Mouse (Mus musculus) kidney, embryonic 16.5 days (tissue): ENCODE measurements around the gene Cyp4f17. TPM values are rescaled to one million over a fixed set of nuclear protein-coding genes. Genes with fewer than 3 reads are reported as not detected.

Experiments
- polyA plus RNA-seq: library from polyadenylated mRNA; unstranded; fragments of >200 nt; fragmentation: Nextera tagmentation; extraction: Ambion mirVana; gene quantifications from 2 replicates; pipeline ENCODE4 v1.2.1, GENCODE M21; 2015

Gene Cyp4f17
- polyA plus RNA-seq, 1 experiment from 2014 or later, result 7.4 TPM

Other genes starting within 250 kb of the Cyp4f17 start
- gene Brd4, start 221.3 kb upstream of the Cyp4f17 start, polyA plus RNA-seq, result 84.5 and 99.3 TPM in 2 replicates
- gene Akap8, start 184.8 kb upstream of the Cyp4f17 start, polyA plus RNA-seq, result 112 and 126 TPM in 2 replicates
- 124 and 130 TPM in 2 replicates for gene Akap8l, start 155.4 kb upstream of the Cyp4f17 start, polyA plus RNA-seq
- gene Wiz, start 116.6 kb upstream of the Cyp4f17 start, polyA plus RNA-seq, result 22.0 and 23.8 TPM in 2 replicates
- 0.63 and 0.97 TPM in 2 replicates for gene Rasal3, start 102.5 kb upstream of the Cyp4f17 start, polyA plus RNA-seq
- 0.12 TPM in 1 of 2 replicates, not detected in the other for gene Pglyrp2, start 81.9 kb upstream of the Cyp4f17 start, polyA plus RNA-seq
- 0.26 and 1.0 TPM in 2 replicates for gene Cyp4f39, start 53.3 kb upstream of the Cyp4f17 start, polyA plus RNA-seq
- gene Cyp4f16, start 30.5 kb downstream of the Cyp4f17 start, polyA plus RNA-seq, result 24.5 and 27.5 TPM in 2 replicates
- gene Cyp4f37, start 115.3 kb downstream of the Cyp4f17 start, polyA plus RNA-seq, result not detected in 2 replicates
- not detected in 2 replicates for gene Cyp4f40, start 152.8 kb downstream of the Cyp4f17 start, polyA plus RNA-seq
- not detected in 2 replicates for gene Cyp4f15, start 179.6 kb downstream of the Cyp4f17 start, polyA plus RNA-seq